Mouse (Mus musculus) urinary bladder, adult 2 months (tissue): ENCODE measurements around the gene Olig1. TPM values are rescaled to one million over a fixed set of nuclear protein-coding genes. Genes with fewer than 3 reads are reported as not detected.
"Not testable (repeated sequence)": the region's sequence is repeated elsewhere in the genome, so short reads cannot be mapped to it uniquely, and the experiment has no call there.

Source experiments
- DNase-seq: peaks from one replicate; pipeline ENCODE4 v3.0.0; 2022; ENCODE audit warnings: low spot score
- polyA plus RNA-seq: library from polyadenylated mRNA; depleted of rRNA; stranded (reverse); fragments of >200 nt; gene quantifications from 2 replicates; pipeline ENCODE4 v1.2.3, GENCODE M21; 2012

The Olig1 gene
- polyA plus RNA-seq, 1 experiment = 0.19 TPM

GRCm38 (mm10) chr16:91246292-91246691 lies 23.3 kb upstream of the Olig1 start:
- no peak for DNase-seq

GRCm38 (mm10) chr16:91255419-91256164 lies 14.0 kb upstream of the Olig1 start:
- DNase-seq = not testable (repeated sequence)

GRCm38 (mm10) chr16:91258956-91259355 lies 10.6 kb upstream of the Olig1 start:
- DNase-seq = no peak

DNA sequence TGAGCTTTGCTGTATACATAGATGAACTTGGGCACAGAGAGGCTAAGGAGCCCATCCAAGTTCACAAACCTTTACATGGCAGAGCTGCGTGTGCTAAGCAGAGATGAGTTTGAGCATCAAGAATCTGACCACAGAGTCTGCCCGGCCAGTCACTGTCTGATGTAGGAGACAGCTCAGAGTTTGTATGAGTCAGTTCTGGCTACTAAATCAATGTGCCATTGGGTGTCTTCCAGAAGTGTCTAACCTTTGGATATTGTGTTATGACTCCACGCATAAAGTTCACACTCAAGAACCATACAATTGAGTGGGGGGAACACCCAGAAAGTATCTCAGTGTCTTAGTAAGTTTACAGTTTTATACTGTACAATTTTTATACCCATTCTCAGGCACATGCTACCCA lies 8.7 kb upstream of the Olig1 start:
- DNase-seq = no peak

- DNase-seq = no peak
These were observed 6.9 kb upstream of the Olig1 start for GRCm38 (mm10) chr16:91262467-91263220.

DNA sequence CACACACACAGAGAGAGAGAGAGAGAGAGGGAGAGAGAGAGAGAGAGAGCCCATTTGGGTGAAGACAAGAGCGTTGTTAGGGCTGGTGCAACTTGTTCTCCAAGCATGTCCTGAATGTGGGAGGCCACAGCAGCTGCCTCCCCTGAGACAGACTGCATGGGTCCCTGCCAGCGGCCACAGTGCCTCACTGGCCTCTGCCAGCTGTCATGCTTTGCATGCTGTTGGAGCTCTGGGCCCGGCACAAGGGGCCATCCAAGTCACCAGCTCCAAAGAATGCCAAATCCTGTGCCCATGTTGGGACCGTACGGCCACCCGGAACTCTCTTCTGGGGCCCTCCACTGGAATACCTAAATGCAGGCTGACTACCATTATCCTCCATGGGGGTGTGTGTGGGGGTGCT lies 3.6 kb upstream of the Olig1 start:
- DNase-seq = no peak

- no peak for DNase-seq
These were observed 684 bp upstream of the Olig1 start for GRCm38 (mm10) chr16:91268724-91269452.

DNA sequence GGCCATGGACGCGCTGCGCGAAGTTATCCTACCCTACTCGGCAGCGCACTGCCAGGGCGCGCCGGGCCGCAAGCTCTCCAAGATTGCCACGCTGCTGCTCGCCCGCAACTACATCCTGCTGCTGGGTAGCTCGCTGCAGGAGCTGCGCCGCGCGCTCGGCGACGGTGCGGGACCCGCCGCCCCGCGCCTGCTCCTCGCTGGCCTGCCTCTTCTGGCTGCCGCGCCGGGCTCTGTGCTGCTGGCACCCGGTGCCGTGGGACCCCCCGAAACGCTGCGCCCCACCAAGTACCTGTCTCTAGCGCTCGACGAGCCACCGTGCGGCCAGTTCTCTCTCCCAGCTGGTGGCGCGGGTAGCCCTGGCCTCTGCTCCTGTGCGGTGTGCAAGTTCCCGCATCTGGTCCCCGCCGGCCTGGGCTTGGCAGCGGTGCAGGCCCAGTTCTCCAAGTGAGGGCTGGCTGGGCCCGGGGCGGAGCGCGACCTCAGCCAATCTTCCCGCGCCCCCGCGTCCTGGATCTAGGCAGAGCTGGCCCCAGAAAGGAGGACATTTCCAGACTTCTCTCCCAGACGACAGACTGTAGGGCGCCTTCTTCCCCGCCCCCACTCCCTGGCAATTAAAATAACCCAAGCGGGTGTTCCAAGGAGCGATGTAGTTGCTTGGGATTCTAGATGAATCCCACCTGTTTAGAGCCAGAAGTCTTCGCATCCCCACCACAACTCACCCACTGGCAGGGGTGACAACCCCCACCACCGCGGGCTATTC lies 820 bp downstream of the Olig1 start:
- no peak for DNase-seq

GRCm38 (mm10) chr16:91270982-91271549 lies 1.5 kb downstream of the Olig1 start:
- no peak for DNase-seq

DNA sequence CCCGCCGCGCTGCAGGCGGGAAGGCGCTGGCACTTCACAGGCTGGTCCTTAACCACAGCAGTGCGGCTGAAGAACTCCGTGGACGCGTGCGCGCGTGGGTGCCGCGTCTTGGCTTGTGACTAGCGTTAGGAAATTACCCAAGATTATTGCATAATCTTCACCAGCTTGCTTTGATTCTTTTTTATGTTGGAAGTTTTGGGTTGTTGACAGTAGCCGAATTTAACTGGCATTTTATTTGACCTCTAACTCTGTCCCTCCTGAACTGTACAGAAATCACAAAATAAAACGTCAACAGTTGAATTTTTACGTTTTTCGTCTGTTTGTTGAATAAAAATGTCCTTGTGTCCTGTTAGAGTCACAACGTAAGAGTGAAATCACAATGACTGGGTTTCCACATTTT lies 2.1 kb downstream of the Olig1 start:
- no peak for DNase-seq

DNA sequence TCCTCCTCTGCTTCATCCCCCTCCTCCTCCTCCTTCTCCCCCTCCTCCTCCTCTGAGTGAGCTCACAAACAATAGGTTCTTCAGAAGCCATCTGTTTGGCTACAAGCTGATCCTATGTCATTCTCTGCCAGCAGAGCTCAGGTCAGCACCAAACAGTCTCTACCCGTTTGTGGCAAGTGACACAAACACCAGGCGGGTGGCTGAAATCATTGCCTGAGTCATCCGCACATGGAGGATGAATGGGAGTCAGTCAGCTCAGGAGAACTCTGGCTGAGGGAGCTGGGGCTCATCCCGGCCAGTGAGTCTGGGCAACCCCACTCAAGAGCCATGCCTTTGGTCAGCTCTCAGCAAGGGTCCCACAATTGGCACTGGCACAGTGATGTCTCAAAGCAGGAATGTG lies 10.9 kb downstream of the Olig1 start:
- DNase-seq = no peak

DNA sequence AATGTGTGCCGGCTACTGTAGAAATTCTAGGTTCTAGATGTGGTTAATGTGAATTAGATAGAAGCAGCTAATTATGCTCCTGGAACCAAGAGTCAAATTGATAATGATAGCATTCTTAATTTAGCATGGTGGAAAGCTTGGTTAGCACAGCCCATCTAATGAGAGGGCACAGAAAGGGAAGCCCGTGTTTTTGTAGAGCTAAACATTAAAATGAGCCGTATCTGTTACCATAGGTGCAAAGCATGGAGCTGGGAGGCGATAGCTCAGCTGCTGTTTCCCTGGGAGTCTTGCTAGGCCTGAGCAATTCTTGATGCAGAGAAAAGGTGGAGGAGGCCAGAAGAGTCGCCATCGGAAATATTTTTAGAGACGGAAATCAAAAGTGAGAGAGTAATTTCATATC lies 22.5 kb downstream of the Olig1 start:
- no peak for DNase-seq

GRCm38 (mm10) chr16:91292719-91293333 lies 23.3 kb downstream of the Olig1 start:
- DNase-seq = no peak

- DNase-seq = no peak
These were observed 28.2 kb downstream of the Olig1 start for GRCm38 (mm10) chr16:91297726-91298125.

- no peak for DNase-seq
These were observed 29.8 kb downstream of the Olig1 start for GRCm38 (mm10) chr16:91299412-91299811.

GRCm38 (mm10) chr16:91300641-91301441 lies 31.3 kb downstream of the Olig1 start:
- DNase-seq = no peak

GRCm38 (mm10) chr16:91301454-91301853 lies 31.9 kb downstream of the Olig1 start:
- no peak for DNase-seq

DNA sequence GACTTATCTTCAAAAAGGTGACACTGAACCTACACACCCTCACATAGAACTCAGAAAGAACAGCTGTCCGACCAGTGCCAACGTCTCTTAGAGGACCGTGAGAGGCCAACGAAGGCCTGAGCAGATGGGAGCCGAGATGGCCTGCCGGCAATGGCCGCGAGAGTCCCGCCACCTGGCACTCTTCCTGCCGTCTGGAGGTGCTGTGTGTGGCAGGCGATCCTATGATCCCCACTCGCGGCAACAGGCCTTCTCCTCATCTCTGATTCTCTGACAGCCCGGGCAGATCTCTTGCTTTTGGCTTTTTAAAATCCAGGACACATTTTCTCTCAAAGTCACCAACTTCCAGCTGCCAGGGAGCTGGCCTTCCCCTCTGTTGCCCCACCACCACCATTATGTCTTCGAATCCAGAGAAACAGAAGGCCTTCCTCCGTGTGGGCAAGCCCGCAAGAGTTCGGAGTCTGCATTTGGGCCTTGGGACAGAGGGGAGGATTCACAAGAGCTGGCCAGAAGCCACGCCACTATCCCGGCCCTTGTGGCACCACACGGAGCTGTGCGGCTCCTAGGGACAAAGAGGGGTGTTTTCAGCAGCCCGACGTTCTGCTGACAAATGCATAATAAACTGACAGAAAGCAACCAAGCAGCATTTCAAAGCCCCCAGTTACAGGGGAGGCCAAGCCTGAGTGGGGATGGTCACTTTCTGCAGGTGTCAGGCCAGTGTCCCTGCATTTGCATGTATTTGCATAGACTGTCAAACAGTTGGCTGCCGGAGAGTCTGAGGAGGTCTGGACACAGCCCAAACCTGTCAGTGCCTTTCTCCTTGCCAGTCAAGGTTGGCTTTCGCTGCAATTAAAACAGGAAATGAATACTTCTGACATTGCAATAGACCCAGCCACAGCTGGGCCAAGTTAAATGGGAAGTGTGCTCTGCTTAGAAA lies 34.5 kb downstream of the Olig1 start:
- DNase-seq = no peak

DNA sequence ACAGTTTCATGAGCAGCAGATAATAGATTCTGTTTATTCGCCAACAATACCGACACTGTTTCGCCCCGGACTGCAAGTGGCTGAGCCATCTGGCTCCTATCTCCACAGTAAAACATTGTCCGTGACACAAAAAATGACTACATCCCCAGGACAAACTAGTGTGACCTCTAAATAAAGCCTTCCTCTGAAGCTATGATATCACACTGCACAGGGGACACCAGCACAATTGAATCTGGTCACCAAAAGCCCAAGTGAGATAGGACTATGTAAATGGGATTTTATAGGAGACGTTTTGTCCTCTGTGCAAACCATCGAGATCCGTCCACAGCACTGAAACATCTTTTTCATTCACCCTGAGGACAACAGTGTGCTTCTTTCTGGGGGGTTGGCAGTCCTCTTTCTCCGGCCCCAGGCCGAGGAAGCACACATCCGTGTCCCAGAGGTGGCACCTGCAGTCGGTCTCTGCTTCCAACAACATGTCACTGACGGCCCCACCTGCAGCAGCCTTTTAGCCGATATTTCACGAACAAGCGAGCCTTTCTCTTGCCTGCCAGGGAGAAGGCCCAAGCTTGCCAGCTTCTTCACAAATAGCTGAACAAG lies 36.0 kb downstream of the Olig1 start:
- DNase-seq = no peak
